Mouse (Mus musculus): ENCODE measurements around the gene Pomt2. TPM values are rescaled to one million over a fixed set of nuclear protein-coding genes. Genes with fewer than 3 reads are reported as not detected.

Gene Pomt2
- polyA plus RNA-seq, 1 experiment from 2014 or later, result 14.5 TPM

DNA sequence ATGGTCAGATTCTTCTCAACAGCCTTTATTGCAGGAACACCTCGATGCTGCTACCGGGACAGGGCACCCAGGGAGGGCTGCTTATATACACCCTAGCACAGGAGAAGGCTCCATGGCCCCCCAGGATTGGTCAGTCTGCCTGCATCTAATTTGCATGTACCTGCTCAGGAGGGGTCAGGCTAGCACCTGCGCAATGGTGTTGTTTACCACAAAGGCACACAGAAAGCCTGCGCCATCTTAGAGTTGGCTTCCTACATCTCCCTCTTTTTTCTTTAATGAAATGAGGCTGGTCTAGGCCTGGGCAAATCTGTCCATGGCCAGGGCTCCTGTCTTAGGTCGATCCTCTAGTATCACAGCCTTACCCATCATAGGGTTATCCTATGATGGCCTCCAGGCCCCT is 1.7 kb upstream of the Pomt2 start:
- ATAC-seq (no peak), DNase-seq (ENCODE audit: low read depth, low spot score) (no peak)
- in situ Hi-C loops (cut with MboI; ENCODE audit: low pct_unique_long_range_greater_than_20kb), result no loop called here
- POLR2A ChIA-PET, result no interaction called here
- CTCF ChIA-PET, result no interaction called here
- H3K27me3 ChIP-seq, result no peaks in the 10 kb centered on the region
- TF ChIP-seq CTCF (IDR thresholded peaks at IDR 0.05), result no peak

DNA sequence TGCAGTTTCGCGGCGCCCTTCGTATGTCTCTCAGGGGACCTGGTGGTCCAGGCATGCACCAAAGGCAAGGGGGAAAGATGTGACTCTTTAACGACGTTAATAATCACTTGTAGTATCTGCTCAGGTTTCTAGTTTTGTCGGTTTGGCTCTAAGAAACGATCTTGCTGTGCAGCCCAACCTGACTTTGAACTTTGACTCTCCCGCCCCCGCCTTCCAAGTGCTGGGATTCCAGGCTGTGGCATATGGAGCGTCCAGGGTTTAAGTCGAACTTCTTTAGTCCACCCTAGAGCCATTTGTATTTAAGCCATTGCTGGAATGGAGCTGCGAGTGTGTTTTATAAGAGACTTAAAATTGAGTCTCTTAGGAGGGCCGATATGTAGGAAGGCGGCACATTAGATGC is 368 bp upstream of the Pomt2 start:
- in situ Hi-C loops (cut with MboI; ENCODE audit: low pct_unique_long_range_greater_than_20kb), result no loop called here
- POLR2A ChIA-PET, result interaction anchor here (0.5 to 1.7 kb wide), 2 partner anchors 13 to 16 kb away, joined by 3 to 8 read pairs; no protein-coding TSS in a partner anchor
- ATAC-seq, result no peak
- H3K27me3 ChIP-seq, result no peaks in the 10 kb centered on the region
- DNase-seq (ENCODE audit: low read depth, low spot score), result no peak
- CTCF ChIA-PET, result no interaction called here
- TF ChIP-seq CTCF (IDR thresholded peaks at IDR 0.05), result no peak

DNA sequence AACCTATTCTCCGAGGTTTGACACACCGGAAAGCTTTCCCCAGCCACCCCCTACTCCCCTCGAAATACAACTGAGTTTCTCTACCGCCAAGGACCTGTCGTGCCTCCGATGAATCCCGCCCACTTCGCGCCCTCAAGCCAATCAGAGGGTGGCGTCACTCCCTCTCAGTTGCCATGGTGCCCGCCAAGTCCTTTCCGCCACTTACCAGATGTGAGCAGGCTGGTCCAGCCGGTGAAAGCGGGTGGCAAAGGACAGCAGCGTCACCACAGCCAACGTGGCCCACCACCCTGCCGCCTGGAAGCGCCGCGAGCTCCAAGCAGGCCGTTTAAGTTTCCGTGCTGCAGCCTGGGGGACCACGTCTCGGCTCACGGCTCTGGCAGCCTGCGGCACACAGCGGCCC is 802 bp downstream of the Pomt2 start, which contains the start of gene Gstz1:
Gene Gstz1 (plus strand): TSS at position 200 of the 400 bp plus-strand sequence.
- in situ Hi-C loops (cut with MboI; ENCODE audit: low pct_unique_long_range_greater_than_20kb), result no loop called here
- ATAC-seq, result peak; percentile 90
- TF ChIP-seq CTCF (IDR thresholded peaks at IDR 0.05), result no peak
- peak; percentile 19 for DNase-seq (ENCODE audit: low read depth, low spot score)
- CTCF ChIA-PET, result no interaction called here
- POLR2A ChIA-PET, result interaction anchor here (0.7 to 1.7 kb wide), 3 partner anchors 12 to 47 kb away, joined by 3 to 8 read pairs (median 3); no protein-coding TSS in a partner anchor
- H3K27me3 ChIP-seq, result no peaks in the 10 kb centered on the region

DNA sequence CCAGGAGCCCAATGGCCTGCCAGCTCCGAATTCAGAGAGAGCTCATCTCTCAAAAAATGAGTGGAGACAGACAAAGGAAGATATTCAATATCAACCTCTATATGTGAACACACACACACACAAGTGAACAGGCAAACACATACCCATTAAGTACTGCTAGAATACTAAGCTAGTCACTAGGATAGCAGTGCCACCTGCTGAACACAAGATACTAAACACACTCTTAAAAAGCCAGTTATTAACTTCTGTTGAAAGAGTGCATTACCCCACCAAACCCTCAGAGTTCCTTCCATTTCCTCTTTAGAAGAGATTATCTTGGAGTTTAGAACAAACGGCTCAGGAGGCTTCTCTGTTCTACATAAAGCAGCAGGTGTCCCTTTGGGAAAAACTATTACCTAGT is 5.6 kb downstream of the Pomt2 start:
- TF ChIP-seq CTCF (IDR thresholded peaks at IDR 0.05), result no peak
- DNase-seq (ENCODE audit: low read depth, low spot score) (no peak), ATAC-seq (no peak)
- no peaks in the 10 kb centered on the region for H3K27me3 ChIP-seq
- CTCF ChIA-PET, result interaction anchor here (1.1 kb wide), 1 partner anchor 54 kb away, joined by 3 read pairs; no protein-coding TSS in a partner anchor
- POLR2A ChIA-PET, result no interaction called here
- in situ Hi-C loops (cut with MboI; ENCODE audit: low pct_unique_long_range_greater_than_20kb), result no loop called here

DNA sequence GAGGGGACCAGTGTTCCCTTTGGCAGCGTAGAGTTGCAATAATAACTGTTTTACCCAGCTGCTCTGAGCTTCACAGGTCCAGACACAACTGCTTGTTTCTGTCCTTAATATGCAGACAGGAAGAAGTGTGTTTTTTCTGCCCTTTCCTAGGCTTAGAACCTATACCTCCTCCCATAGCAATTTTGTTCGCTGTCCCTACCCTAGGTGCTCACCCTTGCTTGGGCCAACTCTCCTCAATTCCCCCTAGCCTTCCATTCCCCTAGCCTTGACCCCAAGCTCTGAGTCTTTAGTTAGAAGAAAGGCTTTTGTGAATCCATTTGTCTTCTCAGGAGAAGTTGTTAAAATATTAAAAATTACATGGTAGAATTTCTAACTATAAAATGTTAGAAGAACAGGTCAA is 9.0 kb downstream of the Pomt2 start:
- in situ Hi-C loops (cut with MboI; ENCODE audit: low pct_unique_long_range_greater_than_20kb), result no loop called here
- ChIA-PET POLR2A (no interaction called here), CTCF (no interaction called here)
- TF ChIP-seq CTCF (IDR thresholded peaks at IDR 0.05), result no peak
- H3K27me3 ChIP-seq, result no peaks in the 10 kb centered on the region
- ATAC-seq, result no peak
- DNase-seq (ENCODE audit: low read depth, low spot score), result no peak

DNA sequence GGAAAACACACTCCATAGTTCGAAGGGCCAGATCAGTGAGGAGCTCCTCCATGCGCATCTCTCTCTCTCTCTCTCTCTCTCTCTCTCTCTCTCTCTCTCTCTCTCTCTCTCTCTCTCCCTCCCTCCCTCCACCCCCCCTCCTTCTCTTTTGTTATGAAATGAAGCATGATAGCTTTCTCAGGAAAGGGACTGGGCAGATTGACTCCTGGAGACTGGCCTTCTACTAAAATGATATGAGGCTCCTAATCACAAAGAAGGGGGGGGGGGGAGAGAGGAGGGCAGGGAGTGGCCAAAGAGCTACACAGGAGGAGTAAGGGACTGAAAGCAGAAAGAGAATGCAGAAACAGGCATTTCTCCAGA is 9.4 kb downstream of the Pomt2 start:
- ATAC-seq (no peak), DNase-seq (ENCODE audit: low read depth, low spot score) (no peak)
- in situ Hi-C loops (cut with MboI; ENCODE audit: low pct_unique_long_range_greater_than_20kb), result no loop called here
- POLR2A ChIA-PET, result no interaction called here
- H3K27me3 ChIP-seq, result no peaks in the 10 kb centered on the region
- TF ChIP-seq CTCF (IDR thresholded peaks at IDR 0.05), result no peak
- CTCF ChIA-PET, result no interaction called here

DNA sequence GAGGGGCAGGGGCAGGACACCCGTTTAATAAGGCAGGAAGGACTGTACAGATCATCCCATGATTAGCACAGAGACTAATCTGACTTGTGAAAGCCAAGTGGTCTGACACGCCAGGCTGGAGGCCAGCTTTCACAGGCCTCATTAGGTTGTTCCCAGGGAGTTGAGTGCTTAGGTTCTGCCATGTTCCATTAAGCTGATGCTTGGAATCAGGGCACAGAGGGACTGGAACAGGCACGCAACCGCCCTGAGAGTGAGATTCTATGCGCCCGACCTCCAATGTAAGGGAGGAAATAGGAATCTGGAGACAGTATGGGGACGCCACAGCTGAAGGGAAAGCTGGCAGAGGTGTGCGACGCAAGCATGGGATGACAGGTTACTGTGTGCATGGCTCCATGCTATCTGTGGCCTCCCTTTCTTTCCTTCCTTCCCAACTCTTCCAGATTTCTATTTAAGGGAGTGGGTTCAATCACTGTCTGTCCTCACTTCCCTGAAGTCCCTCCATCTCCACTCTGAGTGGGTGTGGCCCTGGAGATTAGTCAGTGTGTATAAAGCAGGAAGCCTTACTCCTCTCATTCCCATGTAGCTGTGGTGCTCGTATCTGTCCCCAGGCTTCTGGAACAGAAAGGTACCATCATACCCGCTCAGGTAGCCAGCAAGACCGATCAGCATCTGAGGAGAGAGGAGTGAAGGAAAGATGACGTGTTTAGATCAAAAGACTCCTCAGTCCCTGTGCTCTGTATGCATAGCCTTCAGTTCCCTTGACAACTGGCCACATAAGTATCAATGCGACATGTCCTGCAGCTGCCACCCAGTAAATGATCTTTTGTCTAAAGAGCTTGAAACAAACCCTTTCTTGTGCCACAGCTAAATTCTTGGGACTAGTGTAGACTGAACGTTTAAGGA is 10.1 kb downstream of the Pomt2 start:
- in situ Hi-C loops (cut with MboI; ENCODE audit: low pct_unique_long_range_greater_than_20kb), result no loop called here
- H3K27me3 ChIP-seq, result no peaks in the 10 kb centered on the region
- CTCF ChIA-PET, result no interaction called here
- DNase-seq (ENCODE audit: low read depth, low spot score), result no peak
- POLR2A ChIA-PET, result no interaction called here
- no peak for ATAC-seq
- TF ChIP-seq CTCF (IDR thresholded peaks at IDR 0.05), result no peak

DNA sequence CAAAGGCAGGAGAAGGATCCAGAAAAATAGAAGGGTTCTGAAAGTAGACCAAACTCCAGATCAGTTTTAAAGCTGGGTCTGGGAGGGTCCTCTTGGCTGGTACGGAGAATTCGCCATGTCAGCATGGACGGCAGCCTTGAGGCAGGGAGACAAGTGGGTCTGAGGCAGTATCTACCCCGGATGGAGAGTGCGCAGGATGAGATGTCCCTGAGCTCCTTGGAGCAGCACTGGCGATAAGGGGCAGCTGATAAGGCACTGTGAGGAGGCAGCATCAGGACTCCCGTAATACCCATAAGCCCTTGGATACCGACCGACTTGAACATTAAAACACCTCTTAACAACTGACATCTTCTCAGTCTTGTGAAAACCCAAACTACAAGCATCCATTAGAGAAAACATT is 15.0 kb downstream of the Pomt2 start:
- CTCF ChIA-PET, result interaction anchor here (1.6 kb wide), 1 partner anchor 12 kb away, joined by 4 read pairs; no protein-coding TSS in a partner anchor
- DNase-seq (ENCODE audit: low read depth, low spot score) (no peak), ATAC-seq (no peak)
- in situ Hi-C loops (cut with MboI; ENCODE audit: low pct_unique_long_range_greater_than_20kb), result no loop called here
- POLR2A ChIA-PET, result no interaction called here
- H3K27me3 ChIP-seq, result no peaks in the 10 kb centered on the region
- TF ChIP-seq CTCF (IDR thresholded peaks at IDR 0.05), result no peak

DNA sequence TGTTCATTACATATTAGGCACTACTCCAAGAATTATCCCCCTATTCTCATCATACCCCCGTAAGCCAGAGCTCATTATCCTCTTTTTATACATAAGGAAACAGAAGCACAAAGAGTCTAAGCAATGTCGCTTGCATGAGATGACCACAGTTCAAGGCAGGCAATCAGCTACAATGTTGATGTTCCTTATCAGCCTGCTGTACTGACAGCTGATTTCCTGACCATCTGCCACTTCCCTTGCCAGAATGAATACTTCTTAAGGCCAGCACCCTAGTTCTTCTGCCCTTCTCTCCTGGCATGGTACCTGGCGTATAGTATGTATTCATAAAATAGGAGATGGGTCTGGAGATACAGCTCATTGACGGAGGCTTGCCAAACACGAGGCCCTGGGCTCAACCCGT is 15.6 kb downstream of the Pomt2 start:
- POLR2A ChIA-PET, result no interaction called here
- ATAC-seq, result no peak
- no peaks in the 10 kb centered on the region for H3K27me3 ChIP-seq
- CTCF ChIA-PET, result interaction anchor here (1.6 kb wide), 1 partner anchor 13 kb away, joined by 4 read pairs; no protein-coding TSS in a partner anchor
- in situ Hi-C loops (cut with MboI; ENCODE audit: low pct_unique_long_range_greater_than_20kb), result no loop called here
- no peak for DNase-seq (ENCODE audit: low read depth, low spot score)
- no peak for TF ChIP-seq CTCF (IDR thresholded peaks at IDR 0.05)

DNA sequence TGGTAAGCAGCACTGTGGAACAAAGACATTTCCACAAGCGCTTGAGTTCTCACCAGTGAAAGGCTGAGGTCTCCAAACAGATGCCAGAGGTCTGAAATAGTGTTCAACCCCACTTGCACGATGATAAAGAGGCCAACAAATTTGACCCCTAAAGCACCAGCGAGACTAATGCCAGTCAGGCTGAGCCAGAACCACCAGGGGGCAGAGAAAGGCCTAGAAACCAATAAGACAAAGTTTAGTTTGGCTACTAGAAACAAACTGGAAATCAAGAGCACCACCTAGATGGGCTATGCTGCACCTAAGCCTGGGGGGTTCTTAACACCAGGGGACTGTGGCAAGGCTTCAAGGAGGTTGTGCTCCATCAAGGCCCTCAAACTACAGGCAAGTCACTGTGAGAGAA is 16.1 kb downstream of the Pomt2 start:
- DNase-seq (ENCODE audit: low read depth, low spot score) (no peak), ATAC-seq (no peak)
- H3K27me3 ChIP-seq, result no peaks in the 10 kb centered on the region
- peak; percentile 52 for TF ChIP-seq CTCF (IDR thresholded peaks at IDR 0.05)
- ChIA-PET CTCF (interaction anchor here (1.6 kb wide), 1 partner anchor 13 kb away, joined by 4 read pairs; no protein-coding TSS in a partner anchor), POLR2A (no interaction called here)
- in situ Hi-C loops (cut with MboI; ENCODE audit: low pct_unique_long_range_greater_than_20kb), result no loop called here

DNA sequence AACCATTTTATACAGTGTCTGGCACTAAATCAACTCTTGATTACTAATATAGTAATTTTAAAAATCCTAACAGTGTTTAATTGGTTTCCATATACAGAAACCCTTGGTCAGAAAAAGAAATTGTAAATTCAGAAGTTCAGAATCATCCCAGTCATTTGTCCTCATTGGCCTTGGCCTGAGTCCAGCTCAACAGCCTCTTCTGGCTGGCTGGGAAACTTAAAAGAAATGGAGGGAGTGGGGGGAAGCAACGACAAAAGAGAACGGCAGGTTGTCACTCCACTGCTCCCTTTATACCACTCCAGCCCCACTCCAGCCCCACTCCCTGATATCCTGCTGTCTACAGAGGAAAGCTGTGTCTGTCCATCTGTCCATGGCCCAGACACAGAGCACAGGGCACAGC is 16.6 kb downstream of the Pomt2 start:
- TF ChIP-seq CTCF (IDR thresholded peaks at IDR 0.05), result no peak
- ChIA-PET CTCF (interaction anchor here (1.6 kb wide), 1 partner anchor 14 kb away, joined by 4 read pairs; no protein-coding TSS in a partner anchor), POLR2A (no interaction called here)
- in situ Hi-C loops (cut with MboI; ENCODE audit: low pct_unique_long_range_greater_than_20kb), result no loop called here
- DNase-seq (ENCODE audit: low read depth, low spot score), result no peak
- H3K27me3 ChIP-seq, result no peaks in the 10 kb centered on the region
- ATAC-seq, result no peak

Data from Patski (cell line).